Mouse (Mus musculus): ENCODE measurements around the gene Tubb1.

DNA sequence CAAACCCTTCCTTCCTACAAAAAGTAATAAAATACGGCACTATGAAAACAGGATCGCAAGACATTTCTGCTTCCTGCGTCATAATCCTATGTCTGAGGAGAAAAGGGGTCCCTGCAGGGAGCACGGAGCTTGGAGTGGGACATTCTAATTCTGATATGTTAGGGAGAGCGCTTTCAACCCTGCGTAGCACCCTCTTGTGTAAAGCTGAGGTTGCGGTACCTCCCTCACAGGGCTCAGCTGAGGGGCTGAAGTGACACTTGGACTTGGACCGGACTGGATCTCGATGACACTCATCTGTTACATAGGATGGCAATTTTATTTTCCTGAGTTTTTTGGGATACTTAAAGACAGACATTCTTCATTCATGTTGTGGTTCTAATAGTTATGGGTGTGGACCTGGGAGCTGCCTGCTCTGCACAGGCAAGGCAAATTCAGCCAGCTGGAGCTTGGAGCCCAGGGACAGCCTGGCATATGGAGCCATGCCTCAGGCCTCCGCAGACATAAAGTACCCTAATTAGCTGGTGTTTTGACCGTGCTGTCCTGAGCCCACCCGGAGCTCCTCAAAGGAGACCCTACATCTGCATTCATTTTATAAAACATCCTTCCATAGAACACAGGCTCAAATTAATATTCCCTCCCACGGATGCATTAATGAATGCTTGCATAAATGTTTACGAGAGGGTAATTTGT, 50.5 kb downstream of the Tubb1 start:
- no peak for TF ChIP-seq POLR2A (IDR thresholded peaks at IDR 0.05; ENCODE audit: borderline replicate concordance, insufficient read depth, low read length)
- no peak for TF ChIP-seq CTCF (IDR thresholded peaks at IDR 0.05; ENCODE audit: borderline replicate concordance, insufficient read depth, low read depth, low read length)
